Mouse (Mus musculus): Measurements from ENCODE around the gene Cd82. TPM values are rescaled to one million over a fixed set of nuclear protein-coding genes. Genes with fewer than 3 reads are reported as not detected.

Gene Cd82
- polyA plus RNA-seq, 1 experiment = 433 TPM

- 77% methylated on average over 6 of the region's 6 CpGs for WGBS
- Histone ChIP-seq H3K4me1 (ENCODE audit: control insufficient read depth, insufficient read depth, insufficient read length, low read length) (peaks cover 88% of the 10 kb centered on the region), H3K27me3 (ENCODE audit: control insufficient read depth, insufficient read depth, low read length) (no peaks in the 10 kb centered on the region), H3K4me3 (ENCODE audit: low read depth, low read length) (no peak overlapping the region), H3K27ac (ENCODE audit: insufficient read depth, low read depth, low read length) (no peak overlapping the region), H3K36me3 (ENCODE audit: control insufficient read depth, insufficient read depth, low read length) (peaks cover 12% of the 10 kb centered on the region)
- TF ChIP-seq POLR2A (IDR thresholded peaks at IDR 0.05; ENCODE audit: low read depth, low read length) = no peak
- no peak for TF ChIP-seq CTCF (IDR thresholded peaks at IDR 0.05; ENCODE audit: extremely low read depth, insufficient read length, insufficient replicate concordance, low read depth, low read length)
These were observed 11.6 kb downstream of the Cd82 start for GRCm38 (mm10) chr2:93451219-93451938.

- TF ChIP-seq CTCF (IDR thresholded peaks at IDR 0.05; ENCODE audit: extremely low read depth, insufficient read length, insufficient replicate concordance, low read depth, low read length) = no peak
- no peak for TF ChIP-seq POLR2A (IDR thresholded peaks at IDR 0.05; ENCODE audit: low read depth, low read length)
- no peak overlapping the region for H3K4me3 ChIP-seq (ENCODE audit: low read depth, low read length)
- H3K36me3 ChIP-seq (ENCODE audit: control insufficient read depth, insufficient read depth, low read length) = peaks cover 12% of the 10 kb centered on the region
- peak overlapping the region; percentile 14; the same call in 1 of the 2 replicates for H3K27ac ChIP-seq (ENCODE audit: insufficient read depth, low read depth, low read length)
- WGBS = 37% methylated on average over 7 of the region's 7 CpGs
- H3K4me1 ChIP-seq (ENCODE audit: control insufficient read depth, insufficient read depth, insufficient read length, low read length) = peaks cover 88% of the 10 kb centered on the region
- no peaks in the 10 kb centered on the region for H3K27me3 ChIP-seq (ENCODE audit: control insufficient read depth, insufficient read depth, low read length)
These were observed 12.2 kb downstream of the Cd82 start for GRCm38 (mm10) chr2:93450695-93451094.

DNA sequence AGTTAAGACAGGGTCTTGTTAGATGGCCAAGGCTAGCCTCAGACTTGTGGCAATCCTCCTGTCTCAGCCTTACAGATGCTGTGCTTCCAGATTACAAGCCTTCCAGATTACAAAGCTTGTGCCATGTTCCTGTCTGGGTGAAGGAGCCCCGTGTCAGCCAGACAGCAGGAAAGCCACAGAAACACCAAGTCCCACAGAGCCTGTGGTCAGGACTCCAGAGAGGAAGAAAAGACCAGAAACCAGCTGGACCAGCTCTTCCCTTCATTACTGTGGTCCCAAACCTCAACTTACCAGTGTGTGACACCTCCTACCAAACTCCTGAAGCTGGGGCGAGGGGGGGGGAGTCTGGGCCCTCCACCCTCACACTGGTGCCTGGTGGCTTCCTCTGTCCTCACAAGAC lies 13.3 kb downstream of the Cd82 start:
- H3K4me3 ChIP-seq (ENCODE audit: low read depth, low read length) = no peak overlapping the region
- peaks cover 90% of the 10 kb centered on the region for H3K4me1 ChIP-seq (ENCODE audit: control insufficient read depth, insufficient read depth, insufficient read length, low read length)
- H3K27me3 ChIP-seq (ENCODE audit: control insufficient read depth, insufficient read depth, low read length) = no peaks in the 10 kb centered on the region
- WGBS = 76% methylated on average over 2 of the region's 2 CpGs
- H3K36me3 ChIP-seq (ENCODE audit: control insufficient read depth, insufficient read depth, low read length) = peaks cover 16% of the 10 kb centered on the region
- H3K27ac ChIP-seq (ENCODE audit: insufficient read depth, low read depth, low read length) = no peak overlapping the region
- TF ChIP-seq POLR2A (IDR thresholded peaks at IDR 0.05; ENCODE audit: low read depth, low read length) (no peak), CTCF (IDR thresholded peaks at IDR 0.05; ENCODE audit: extremely low read depth, insufficient read length, insufficient replicate concordance, low read depth, low read length) (no peak)

GRCm38 (mm10) chr2:93448774-93449173 lies 14.2 kb downstream of the Cd82 start:
- Histone ChIP-seq H3K27me3 (ENCODE audit: control insufficient read depth, insufficient read depth, low read length) (no peaks in the 10 kb centered on the region), H3K36me3 (ENCODE audit: control insufficient read depth, insufficient read depth, low read length) (peaks cover 17% of the 10 kb centered on the region), H3K4me1 (ENCODE audit: control insufficient read depth, insufficient read depth, insufficient read length, low read length) (peaks cover 90% of the 10 kb centered on the region), H3K4me3 (ENCODE audit: low read depth, low read length) (no peak overlapping the region), H3K27ac (ENCODE audit: insufficient read depth, low read depth, low read length) (0 out of 2 replicates have a peak overlapping the region, but pooled peaks have one; percentile 11)
- TF ChIP-seq CTCF (IDR thresholded peaks at IDR 0.05; ENCODE audit: extremely low read depth, insufficient read length, insufficient replicate concordance, low read depth, low read length) (no peak), POLR2A (IDR thresholded peaks at IDR 0.05; ENCODE audit: low read depth, low read length) (no peak)
- WGBS = 71% methylated on average over 5 of the region's 5 CpGs

DNA sequence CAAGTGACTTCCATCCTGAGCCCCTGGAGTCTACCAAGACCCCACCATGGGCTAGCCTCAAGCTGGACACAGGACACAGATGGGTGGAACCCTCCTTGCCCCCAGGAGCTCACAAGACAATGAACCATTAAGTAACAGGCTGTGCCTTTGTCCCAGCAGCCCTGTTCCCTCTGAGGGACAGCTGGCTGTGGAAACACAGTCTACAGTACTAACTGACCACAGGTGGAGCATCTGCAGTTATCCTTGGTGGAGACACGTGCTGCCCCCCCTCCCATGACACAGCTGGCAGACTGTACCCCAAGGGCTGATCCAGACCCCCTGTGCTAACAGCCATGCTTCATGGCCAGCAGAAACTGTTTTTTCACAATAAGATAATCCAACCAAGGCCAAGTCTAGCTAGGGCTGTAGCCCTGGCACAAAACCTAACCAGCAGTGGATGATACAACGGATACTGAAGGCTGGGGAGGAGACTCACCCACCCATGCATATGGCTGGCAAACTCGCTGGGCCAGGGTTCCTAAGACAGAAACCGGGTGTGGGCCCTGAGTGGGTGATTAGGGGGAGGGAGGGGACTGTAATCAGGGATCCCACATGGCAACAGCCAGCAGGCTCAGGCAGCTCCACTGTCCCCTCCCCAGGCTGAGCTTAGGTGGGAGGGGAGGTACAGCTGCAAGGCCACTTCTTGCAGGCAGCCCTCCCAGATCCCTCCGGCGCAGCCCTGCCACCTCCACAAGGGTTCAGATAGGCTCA lies 15.3 kb downstream of the Cd82 start:
- Histone ChIP-seq H3K36me3 (ENCODE audit: control insufficient read depth, insufficient read depth, low read length) (peaks cover 18% of the 10 kb centered on the region), H3K4me1 (ENCODE audit: control insufficient read depth, insufficient read depth, insufficient read length, low read length) (peaks cover 92% of the 10 kb centered on the region), H3K27me3 (ENCODE audit: control insufficient read depth, insufficient read depth, low read length) (no peaks in the 10 kb centered on the region), H3K4me3 (ENCODE audit: low read depth, low read length) (no peak overlapping the region), H3K27ac (ENCODE audit: insufficient read depth, low read depth, low read length) (peak overlapping the region; percentile 83)
- 51% methylated on average over 6 of the region's 6 CpGs for WGBS
- TF ChIP-seq CTCF (IDR thresholded peaks at IDR 0.05; ENCODE audit: extremely low read depth, insufficient read length, insufficient replicate concordance, low read depth, low read length) = no peak
- TF ChIP-seq POLR2A (IDR thresholded peaks at IDR 0.05; ENCODE audit: low read depth, low read length) = no peak

DNA sequence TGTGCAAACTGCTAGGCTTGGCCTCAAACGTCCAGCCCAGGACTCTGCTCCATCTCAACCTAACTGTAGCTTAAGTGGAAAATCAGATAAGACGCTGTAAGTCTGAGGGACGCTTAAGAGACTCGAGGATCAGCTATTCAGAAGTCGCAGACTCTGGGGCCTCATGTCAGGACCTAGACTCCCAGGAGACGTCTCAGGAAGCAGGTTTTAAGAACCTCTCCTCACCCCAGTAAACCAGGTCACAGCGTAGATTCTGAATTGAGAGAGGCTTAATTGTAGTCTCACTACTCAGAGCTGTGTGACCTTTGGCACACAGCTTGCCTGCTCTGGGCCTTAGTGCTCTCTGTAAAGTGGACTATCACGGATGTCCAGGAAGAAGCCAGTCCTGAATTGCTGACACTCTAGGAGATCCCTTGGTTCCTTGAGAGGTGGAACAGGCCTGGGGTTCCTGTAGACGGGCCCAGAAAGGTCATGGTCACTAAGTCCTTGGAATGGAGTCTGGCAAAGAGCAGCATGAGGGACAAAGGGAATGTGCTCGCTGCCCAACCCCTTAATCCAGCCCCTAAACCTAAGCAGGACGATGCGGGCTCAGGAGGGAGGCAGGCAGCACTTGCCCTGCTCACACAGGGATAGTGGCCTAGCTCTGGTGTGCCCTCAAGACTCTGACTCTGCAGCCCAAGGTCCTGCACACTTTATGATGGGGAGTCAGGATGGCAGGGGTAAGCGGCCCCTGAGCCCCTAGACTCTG lies 16.2 kb downstream of the Cd82 start:
- peaks cover 22% of the 10 kb centered on the region for H3K36me3 ChIP-seq (ENCODE audit: control insufficient read depth, insufficient read depth, low read length)
- H3K27ac ChIP-seq (ENCODE audit: insufficient read depth, low read depth, low read length) = peak overlapping the region; percentile 83
- no peak overlapping the region for H3K4me3 ChIP-seq (ENCODE audit: low read depth, low read length)
- H3K27me3 ChIP-seq (ENCODE audit: control insufficient read depth, insufficient read depth, low read length) = no peaks in the 10 kb centered on the region
- H3K4me1 ChIP-seq (ENCODE audit: control insufficient read depth, insufficient read depth, insufficient read length, low read length) = peaks cover 83% of the 10 kb centered on the region
- WGBS = 56% methylated on average over 13 of the region's 13 CpGs
- TF ChIP-seq POLR2A (IDR thresholded peaks at IDR 0.05; ENCODE audit: low read depth, low read length) (peak; percentile 23; the same call in 1 of the 2 replicates), CTCF (IDR thresholded peaks at IDR 0.05; ENCODE audit: extremely low read depth, insufficient read length, insufficient replicate concordance, low read depth, low read length) (no peak)
